Mouse (Mus musculus) right cerebral cortex, adult 18-20 months (tissue): Measurements from ENCODE around the gene Gm9508.

ENCODE experiments used
- DNase-seq: peaks from one replicate; pipeline ENCODE4 v3.0.0; 2022; ENCODE audit warnings: mixed read lengths

Gene Gm9508

GRCm38 (mm10) chr10:77667402-77667801 lies 29.6 kb downstream of the Gm9508 start:
- DNase-seq = peak; percentile 46

- DNase-seq = no peak
These were observed 30.7 kb downstream of the Gm9508 start for GRCm38 (mm10) chr10:77666342-77666741.

- DNase-seq = no peak
These were observed 32.9 kb downstream of the Gm9508 start for GRCm38 (mm10) chr10:77663949-77664665.

GRCm38 (mm10) chr10:77658286-77658994 lies 38.6 kb downstream of the Gm9508 start:
- DNase-seq = no peak

- DNase-seq = no peak
These were observed 45.0 kb downstream of the Gm9508 start for GRCm38 (mm10) chr10:77652046-77652445.

GRCm38 (mm10) chr10:77647901-77648300 lies 49.1 kb downstream of the Gm9508 start:
- DNase-seq = no peak

GRCm38 (mm10) chr10:77647461-77647860 lies 49.6 kb downstream of the Gm9508 start:
- no peak for DNase-seq
